Mouse (Mus musculus): ENCODE measurements at regions not wholly inside any gene's neighbourhood (a gene's known extent, or its start where the extent isn't known, plus 50 kb on each side); places are given as distances from the start of the nearest gene placed in this dataset.
"Not testable (repeated sequence)": the region's sequence is repeated elsewhere in the genome, so short reads cannot be mapped to it uniquely, and the experiment has no call there.

DNA sequence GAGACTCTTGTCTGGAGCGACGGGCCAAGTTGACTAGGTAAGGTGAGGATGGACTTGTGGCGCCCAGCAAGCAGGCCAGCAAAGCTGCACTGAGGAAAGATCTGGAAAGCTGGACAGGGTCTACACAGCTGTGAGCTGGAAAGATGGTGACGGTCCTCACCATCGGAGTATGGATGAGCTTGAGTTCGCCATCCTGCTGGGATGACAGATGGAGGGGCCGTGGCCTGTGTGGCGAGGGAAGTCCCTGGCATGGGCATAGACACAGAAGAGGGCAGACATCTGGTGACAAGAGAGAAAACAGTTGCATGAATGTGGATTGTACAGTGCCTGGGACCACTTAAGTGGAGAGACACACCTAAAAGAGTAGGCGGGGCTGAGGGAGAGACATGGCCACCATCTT, 57.6 kb downstream of the Tmem270 start:
- DNase-seq = peak; percentile 25 to 31

DNA sequence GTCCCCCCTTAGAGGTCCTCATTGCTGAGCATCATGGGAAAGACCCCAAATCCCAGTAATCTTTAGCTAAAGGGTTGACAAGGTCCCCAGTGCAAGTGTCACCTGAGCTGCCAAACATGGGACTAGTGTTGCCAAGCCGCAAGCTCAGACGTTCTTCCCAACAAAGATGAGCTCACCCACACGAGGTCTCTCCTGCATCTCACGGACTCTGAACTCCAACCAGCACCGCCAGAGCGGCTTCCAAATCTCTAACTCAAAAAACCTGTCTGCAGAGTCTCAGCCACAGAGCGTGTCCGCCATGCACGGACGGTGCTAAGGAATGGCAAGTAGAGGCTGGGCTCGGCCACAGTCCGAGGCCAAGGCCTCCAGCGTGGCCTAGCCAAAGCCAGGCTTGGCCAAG, 58.0 kb downstream of the Tmem270 start:
- no peak for DNase-seq

DNA sequence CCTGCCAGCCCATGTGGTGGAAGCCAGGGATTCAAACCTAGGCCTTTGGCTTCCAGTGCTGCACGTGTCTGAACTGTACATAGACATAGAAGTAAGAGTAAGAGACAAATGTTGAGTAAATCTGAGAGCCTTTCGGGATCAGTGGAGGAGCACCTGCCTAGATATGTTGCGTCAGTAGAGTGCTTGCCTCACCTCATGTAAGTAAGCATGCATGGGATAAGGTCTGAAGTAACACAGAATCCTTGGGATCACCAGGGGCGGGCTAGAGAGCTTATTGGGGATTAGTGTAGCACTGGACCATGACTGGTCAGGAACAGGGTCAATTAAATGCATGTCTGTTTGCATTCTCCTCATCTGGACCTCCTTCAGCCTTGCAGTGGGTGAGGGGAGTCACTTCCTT, 61.1 kb downstream of the Tmem270 start:
- no peak for DNase-seq

DNA sequence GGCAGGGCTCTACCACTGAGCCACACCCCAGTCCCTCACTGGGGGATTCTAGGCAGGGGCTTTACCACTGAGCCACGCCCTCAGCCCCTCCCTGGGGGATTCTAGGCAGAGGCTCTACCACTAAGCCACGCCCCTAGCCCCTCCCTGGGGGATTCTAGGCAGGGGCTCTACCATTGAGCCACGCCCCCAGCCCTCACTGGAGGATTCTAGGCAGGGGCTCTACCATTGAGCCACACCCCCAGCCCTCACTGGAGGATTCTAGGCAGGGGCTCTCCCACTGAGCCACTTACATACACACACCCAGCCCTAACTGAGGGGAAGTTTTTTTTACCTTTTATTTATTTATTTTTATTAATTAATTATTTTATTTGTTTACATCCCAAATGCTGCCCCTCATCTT, 62.3 kb downstream of the Tmem270 start:
- DNase-seq = not testable (repeated sequence)

DNA sequence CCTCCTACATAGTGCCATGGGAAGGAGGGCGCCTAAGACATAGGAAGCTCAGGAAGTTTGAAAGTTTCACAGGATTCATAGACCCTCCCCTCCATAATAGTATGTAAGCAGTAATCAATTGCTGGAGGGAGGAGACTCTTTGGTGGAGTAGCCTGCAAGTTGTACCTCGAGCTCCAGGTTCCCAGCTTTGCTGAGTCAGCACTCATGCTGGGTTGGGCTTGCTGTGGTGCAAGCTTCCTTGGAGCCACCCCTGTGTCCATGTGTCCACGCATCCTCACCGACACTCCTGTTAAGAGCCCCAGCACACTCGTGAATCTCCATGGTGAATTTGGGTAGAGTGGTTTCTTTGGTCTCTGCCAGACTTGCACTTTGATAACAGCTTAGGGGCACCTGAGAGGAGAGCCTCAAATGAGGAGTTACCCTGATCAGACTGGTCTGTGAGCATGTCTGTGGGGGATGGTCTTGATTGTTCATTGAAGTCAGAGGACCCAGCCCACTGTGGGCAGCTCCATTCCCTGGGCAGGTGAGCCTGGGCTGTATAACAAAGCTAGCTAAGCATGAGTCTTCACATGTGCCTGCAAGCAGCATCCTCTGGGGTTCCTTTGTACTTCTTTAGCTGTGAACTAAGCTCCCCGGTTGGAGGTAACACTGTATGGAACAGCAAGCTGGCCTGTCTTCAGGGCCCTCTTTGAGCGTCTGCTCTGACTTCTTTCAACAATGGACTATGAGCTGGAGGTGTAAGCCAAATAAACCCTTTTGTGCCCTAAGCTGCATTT, 65.1 kb downstream of the Tmem270 start:
- DNase-seq = no peak

DNA sequence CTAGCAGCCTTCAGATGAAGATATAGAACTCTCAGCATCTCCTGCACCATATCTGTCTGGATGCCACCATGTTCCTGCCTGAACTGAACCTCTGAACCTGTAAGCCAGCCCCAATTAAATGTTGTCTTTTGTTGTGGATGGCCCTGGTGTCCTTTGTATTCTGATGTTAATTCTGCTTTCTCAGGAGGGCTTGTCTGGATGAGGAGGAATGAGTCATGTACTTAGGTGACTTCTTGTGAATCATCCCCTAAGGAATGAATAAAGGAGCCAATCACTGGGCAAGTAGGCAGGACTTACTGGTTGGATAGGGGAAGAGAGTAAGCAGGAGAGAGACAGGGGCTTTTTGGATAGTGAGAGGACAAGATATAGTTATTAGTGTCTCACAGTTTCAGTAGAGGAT, 70.0 kb downstream of the Tmem270 start:
- no peak for DNase-seq

DNA sequence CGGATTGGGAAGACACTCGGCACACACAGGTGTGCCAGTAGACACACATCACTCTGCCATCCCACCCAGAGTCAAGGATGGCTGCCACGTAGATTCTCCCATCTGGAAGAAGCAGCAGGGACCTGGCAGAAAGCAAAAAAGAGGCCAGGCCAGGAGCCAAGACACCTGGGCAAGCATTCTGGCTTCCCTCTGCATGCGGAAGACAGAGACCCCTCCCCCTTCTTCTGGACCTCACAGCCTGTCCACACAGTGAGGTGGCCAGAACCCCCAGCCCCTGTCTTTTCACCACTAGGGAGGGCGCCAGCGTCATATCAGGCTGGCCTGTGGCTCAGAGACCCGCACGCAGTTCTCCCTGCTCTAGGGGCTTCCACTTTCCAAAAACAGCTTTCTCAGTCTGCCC, 73.6 kb downstream of the Tmem270 start:
- DNase-seq = peak; percentile 70 to 77

DNA sequence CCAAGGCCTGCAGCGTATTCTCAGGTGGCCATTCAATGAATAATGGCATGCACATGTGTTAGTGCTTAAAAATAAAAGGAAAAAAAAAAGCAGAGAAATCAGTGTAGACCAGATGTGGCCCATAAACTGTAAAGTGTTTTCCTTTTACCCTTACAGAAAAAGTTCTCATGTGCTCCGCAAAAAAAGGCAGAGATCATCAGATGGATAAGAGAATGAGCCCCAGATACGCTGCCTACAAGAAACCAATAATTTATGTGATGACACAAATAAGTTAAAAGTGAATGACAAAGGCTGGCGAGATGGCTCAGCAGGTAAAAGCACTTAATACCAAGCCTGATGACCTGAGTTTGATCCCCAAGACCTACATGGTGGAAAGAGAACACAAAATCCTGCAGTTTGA, 70.5 kb upstream of the Eln start:
- DNase-seq = no peak

DNA sequence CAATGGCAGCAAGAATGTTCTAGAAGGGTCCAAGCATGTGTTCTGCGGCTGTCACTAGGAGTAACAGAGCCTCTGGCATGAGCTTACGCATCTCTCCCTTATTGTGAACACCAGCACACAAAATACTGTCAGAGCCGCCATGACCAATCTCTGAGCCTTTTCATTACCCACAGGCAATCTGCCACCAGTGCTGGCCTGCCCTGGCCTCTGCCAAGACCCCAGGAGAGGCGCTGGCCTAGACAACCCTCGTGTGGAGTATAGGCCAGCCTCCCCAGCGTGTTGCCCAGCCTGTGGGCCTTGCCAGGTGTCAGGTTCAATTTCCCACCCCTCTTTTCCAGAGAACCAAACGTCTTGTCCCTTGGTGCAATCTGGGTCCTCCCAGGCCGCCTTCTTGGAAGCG, 62.0 kb upstream of the Eln start:
- DNase-seq = peak; percentile 64 to 69

DNA sequence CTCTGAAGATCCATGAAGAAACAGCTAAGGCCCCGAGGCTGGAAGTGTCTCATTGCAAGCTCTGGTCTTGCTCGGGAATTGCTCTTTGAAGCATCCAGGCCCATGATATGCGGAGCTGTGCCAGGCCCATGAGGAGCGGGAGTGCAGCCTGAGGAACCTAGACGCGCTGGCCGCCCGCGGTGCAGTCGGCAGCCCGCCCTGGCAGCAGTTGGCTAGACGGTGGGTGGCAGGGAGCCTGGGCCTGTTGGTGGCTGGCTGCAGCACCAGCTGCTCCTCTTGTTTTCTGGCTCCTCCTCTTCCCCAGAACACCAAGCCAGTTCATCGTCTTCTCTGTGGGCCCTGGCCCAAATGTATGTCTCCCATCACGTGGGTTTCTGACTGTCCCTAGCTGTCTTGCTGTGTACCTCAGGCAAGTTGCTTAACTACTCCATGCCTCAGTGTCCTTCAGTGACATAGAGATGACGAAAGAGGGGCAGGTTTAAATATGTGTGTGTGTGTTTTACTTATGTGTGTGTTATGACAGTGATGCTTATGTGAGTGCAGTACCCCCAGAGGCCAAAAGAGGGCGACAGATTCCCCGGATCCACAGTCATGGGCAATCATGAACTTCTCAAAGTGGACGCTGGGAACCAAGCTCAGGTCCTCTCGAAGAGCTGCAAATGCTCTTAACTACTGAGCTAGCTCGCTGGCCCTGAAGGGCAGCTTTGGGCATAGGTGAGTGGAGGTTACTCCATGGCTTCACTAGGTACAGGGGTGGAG, 57.3 kb upstream of the Eln start:
- DNase-seq = peak; percentile 81

DNA sequence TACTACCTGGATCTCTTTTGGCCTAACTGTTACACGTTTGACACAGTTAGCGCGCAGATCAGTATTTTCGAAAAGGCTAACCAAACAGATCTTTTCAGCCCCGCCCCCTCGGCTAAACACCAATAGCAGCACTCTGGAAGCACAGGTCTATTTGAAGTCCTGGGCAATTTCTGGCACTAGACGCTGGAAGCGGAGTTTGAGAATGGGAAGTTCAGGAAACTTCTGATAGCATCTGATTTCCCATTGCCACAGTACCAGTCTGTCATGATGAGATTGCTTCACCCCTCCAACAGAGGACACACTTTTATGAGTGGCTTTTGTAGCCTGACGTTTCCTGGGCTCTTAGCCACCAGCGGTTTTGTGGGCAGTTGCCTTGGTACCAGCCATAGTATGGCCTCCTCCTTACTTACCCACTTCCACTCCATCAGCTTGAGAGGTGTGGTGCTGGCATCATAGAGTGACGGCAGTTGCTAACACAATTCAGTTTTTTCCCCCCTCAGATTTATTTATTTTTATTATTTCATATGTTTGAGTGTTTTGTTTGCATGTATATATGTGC, 55.1 kb upstream of the Eln start:
- no peak for DNase-seq

DNA sequence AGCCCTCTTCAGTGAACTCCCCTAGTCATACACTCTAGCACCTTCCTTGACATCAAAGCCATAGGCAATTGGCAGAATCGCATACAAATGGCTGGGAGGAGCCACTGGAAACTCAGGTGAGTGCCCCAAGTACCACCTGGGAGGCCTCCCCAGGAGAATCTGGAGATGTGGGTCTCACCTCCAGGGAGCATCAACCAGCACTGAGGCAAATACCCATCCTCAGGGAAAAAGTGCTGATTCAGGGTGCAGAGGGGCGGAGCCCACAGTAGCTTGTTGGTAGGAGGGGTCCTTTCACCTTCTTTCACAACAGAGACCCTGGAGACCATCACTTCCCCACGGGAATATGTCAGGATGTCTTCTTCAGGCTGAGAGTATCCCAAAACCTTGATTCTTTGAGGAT, 53.4 kb upstream of the Eln start:
- DNase-seq = no peak

DNA sequence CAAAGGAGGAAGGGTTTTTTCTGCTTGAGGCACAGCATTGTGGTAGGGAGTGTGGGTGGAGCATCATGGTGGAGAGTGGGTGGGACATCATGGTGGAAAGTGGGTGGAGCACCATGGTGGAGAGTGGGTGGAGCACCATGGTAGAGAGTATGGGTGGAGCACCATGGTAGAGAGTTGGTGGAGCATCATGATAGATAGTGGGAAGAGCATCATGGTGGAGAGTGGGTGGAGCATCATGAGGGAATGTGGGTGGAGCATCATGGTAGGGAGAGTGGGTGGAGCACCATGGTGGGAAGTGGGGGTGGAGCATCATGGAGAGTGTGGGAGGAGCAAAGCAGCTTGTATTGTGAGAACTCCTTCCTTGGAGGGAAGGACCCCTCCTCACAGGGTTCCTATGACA, 52.8 kb upstream of the Eln start:
- no peak for DNase-seq

DNA sequence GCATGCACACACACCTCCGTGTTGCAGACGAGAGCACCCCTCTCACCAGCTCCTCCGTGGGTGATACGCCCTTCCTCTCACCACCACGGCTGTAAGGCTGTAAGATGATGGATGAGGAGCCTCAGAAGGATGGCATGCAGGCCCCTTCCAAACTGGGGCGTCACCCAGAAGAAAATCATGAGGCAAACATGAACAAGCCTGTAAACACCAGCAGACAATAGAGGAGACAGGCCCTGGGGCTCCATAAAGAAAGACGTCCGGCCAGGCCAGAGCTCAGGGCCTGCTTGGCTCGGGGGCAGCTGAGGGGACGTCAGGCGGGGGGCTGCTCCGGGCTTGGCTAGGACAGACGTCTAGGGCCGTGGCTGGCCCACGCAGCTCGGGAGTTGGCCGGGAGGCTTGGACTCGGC, 50.6 kb upstream of the Eln start:
- peak in 1 of 2 experiments; percentile 32 for DNase-seq
